Mouse (Mus musculus) liver, adult 2 months (tissue): ENCODE data around the gene Spata21. TPM values are rescaled to one million over a fixed set of nuclear protein-coding genes. Genes with fewer than 3 reads are reported as not detected.

Experiments
- DNase-seq: peaks from one replicate; pipeline ENCODE4 v3.0.0-alpha.2; 2011; ENCODE audit warnings: low read depth, low spot score; ENCODE audit errors: extremely low read depth
- H3K27ac ChIP-seq: fragments of 200-500 bp; replicated peaks from 2 replicates; pipeline ENCODE4 v1.5.1; 2012; ENCODE audit warnings: low read depth, mild to moderate bottlenecking, control low read depth, inconsistent platforms, low read length; ENCODE audit not compliant: insufficient read depth
- H3K27me3 ChIP-seq: fragments of 200-500 bp; 2 replicates; pipeline ENCODE4 v1.6.1; 2012; ENCODE audit warnings: mild to moderate bottlenecking, moderate library complexity, low read length, inconsistent platforms; ENCODE audit not compliant: control insufficient read depth, insufficient read depth
- H3K36me3 ChIP-seq: fragments of 200-500 bp; 2 replicates; pipeline ENCODE4 v1.6.1; 2012; ENCODE audit warnings: low read length, inconsistent platforms; ENCODE audit not compliant: control insufficient read depth, insufficient read depth
- H3K4me1 ChIP-seq: fragments of 200-500 bp; 2 replicates; pipeline ENCODE4 v1.6.1; 2011; ENCODE audit warnings: low read length; ENCODE audit not compliant: control insufficient read depth, insufficient read depth
- H3K4me3 ChIP-seq: fragments of 200-500 bp; 2 replicates; pipeline ENCODE4 v1.5.1; 2011; ENCODE audit warnings: low read depth, mild to moderate bottlenecking, control low read depth, low read length, moderate library complexity; ENCODE audit not compliant: insufficient read depth
- H3K79me2 ChIP-seq: fragments of 200-500 bp; 2 replicates; pipeline ENCODE4 v1.6.1; 2012; ENCODE audit warnings: inconsistent platforms, mild to moderate bottlenecking, low read length, moderate library complexity; ENCODE audit not compliant: control insufficient read depth, insufficient read depth
- H3K9ac ChIP-seq: fragments of 200-500 bp; 2 replicates; pipeline ENCODE4 v1.6.1; 2012; ENCODE audit warnings: low read depth, mild to moderate bottlenecking, control low read depth, inconsistent platforms, low read length
- CTCF ChIP-seq: fragments of 200-500 bp; IDR thresholded peaks from 2 replicates; pipeline ENCODE4 v1.5.1; 2011; ENCODE audit warnings: low read depth, low read length, control low read depth
- POLR2A ChIP-seq: fragments of 200-500 bp; IDR thresholded peaks from 2 replicates; pipeline ENCODE4 v1.6.1; 2011; ENCODE audit warnings: low read length, control low read depth; ENCODE audit not compliant: insufficient read depth; ENCODE audit errors: extremely low read depth
- WGBS: fragments of 180-500 bp; shearing (Covaris S2); methylation state at CpG from one replicate; pipeline ENCODE4 v1.1.7; 2018; 5-methylcytosine and 5-hydroxymethylcytosine counted together
- polyA plus RNA-seq: library from polyadenylated mRNA; depleted of rRNA; stranded (reverse); fragments of >200 nt; gene quantifications from 2 replicates; pipeline ENCODE4 v1.2.3, GENCODE M21; 2012
- total RNA-seq: library from RNA; depleted of rRNA; stranded (reverse); fragments of >200 nt; gene quantifications from 2 replicates; pipeline ENCODE4 v1.2.3, GENCODE M21; 2014

The Spata21 gene
- total and polyA plus RNA-seq, 2 experiments = not detected

- TF ChIP-seq POLR2A (peak; percentile 86), CTCF (peak; percentile 72)
- Histone ChIP-seq H3K79me2 (peaks cover 16% of the 10 kb centered on the region), H3K36me3 (no peaks in the 10 kb centered on the region), H3K4me1 (peaks cover 9% of the 10 kb centered on the region), H3K27me3 (no peaks in the 10 kb centered on the region), H3K27ac (peak within 1 kb of the TSS; percentile 51; the same call in 1 of the 2 replicates), H3K4me3 (peak within 1 kb of the TSS; percentile 96), H3K9ac (peak within 1 kb of the TSS; percentile 88)
- DNase-seq = peak; percentile 79
- under 1% methylated on average over 67 of the region's 67 CpGs for WGBS
Observed at GRCm38 (mm10) chr4:141077681-141078509, 10.2 kb upstream of the Spata21 start, which contains the start of gene Necap2. Gene Necap2, minus strand, starts transcription at chr4:141078357.

GRCm38 (mm10) chr4:141078510-141079137, 9.5 kb upstream of the Spata21 start:
- Histone ChIP-seq H3K4me3 (no peak overlapping the region), H3K4me1 (peaks cover 9% of the 10 kb centered on the region), H3K79me2 (peaks cover 16% of the 10 kb centered on the region), H3K9ac (no peak overlapping the region), H3K27me3 (no peaks in the 10 kb centered on the region), H3K27ac (no peak overlapping the region), H3K36me3 (no peaks in the 10 kb centered on the region)
- TF ChIP-seq CTCF (no peak), POLR2A (no peak)
- WGBS = 71% methylated on average over 18 of the region's 18 CpGs
- no peak for DNase-seq

DNA sequence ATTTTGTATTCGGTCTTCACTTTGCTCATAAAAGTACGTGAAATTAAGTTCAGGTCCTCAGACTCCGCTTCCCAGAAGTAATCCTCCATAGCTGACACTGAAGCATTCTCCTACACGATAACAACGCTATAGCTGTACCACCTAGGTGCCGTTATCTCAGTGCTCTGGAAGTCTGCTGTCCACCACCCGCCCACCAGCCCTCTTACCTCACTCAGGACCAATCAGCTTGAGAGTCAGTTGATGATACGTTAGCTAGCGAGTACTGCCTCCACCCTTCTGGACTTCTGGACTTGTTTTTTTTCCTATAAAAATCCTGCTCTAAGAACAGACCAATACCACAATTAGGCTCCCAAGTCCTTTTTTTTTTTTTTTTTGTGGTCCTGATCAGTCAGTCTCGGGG, 1.3 kb upstream of the Spata21 start:
- no peak overlapping the region for H3K27ac ChIP-seq
- no peak overlapping the region for H3K4me3 ChIP-seq
- no peaks in the 10 kb centered on the region for H3K27me3 ChIP-seq
- WGBS = 71% methylated on average over 10 of the region's 10 CpGs
- no peaks in the 10 kb centered on the region for H3K4me1 ChIP-seq
- no peaks in the 10 kb centered on the region for H3K36me3 ChIP-seq
- no peaks in the 10 kb centered on the region for H3K79me2 ChIP-seq
- no peak for TF ChIP-seq CTCF
- no peak for TF ChIP-seq POLR2A
- DNase-seq = no peak
- H3K9ac ChIP-seq = no peak overlapping the region

DNA sequence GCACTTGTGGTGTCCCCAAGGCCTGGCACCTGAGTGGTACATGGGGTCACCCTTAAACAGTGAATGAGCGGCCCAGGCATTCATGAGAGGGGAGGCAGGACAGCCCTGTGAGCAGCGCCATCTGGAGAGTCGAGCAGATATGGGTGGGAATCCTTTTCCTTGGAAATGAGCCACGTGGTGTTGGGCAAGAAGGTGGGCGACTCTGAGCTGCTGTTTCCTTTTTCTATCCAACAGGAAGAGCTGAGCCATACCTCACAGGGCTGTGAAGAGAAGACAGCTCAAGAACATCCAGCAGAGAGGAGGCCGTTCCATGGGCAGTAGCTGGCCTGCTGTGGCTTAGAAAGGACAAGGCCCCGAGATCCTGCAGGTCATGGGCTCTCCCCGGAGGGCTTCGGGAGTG, 581 bp downstream of the Spata21 start:
- Histone ChIP-seq H3K9ac (no peak overlapping the region), H3K27ac (no peak overlapping the region), H3K27me3 (no peaks in the 10 kb centered on the region), H3K4me3 (no peak overlapping the region), H3K4me1 (no peaks in the 10 kb centered on the region), H3K79me2 (no peaks in the 10 kb centered on the region), H3K36me3 (no peaks in the 10 kb centered on the region)
- 69% methylated on average over 9 of the region's 9 CpGs for WGBS
- TF ChIP-seq CTCF (no peak), POLR2A (no peak)
- no peak for DNase-seq

DNA sequence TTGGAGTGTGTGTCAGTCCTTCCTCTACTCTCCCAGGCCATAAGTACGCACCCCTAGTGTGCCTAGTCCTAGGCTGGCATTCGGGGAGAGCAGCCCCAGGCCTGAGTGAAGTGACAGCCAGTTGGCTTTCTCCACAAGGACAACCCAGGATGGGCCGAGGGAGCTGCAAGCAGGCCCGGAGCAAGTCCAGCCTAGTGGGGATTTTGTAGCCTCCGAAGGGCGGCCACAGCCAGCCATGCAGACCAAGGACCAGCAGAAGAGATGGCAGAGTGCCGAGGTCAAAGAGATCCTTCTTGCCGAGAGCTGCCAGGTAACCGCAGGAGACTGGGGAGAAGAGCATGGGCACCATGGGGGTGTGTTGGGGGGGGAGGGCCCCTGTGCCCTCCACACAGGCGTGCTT, 6.9 kb downstream of the Spata21 start:
- H3K4me1 ChIP-seq = no peaks in the 10 kb centered on the region
- 91% methylated on average over 10 of the region's 10 CpGs for WGBS
- H3K79me2 ChIP-seq = no peaks in the 10 kb centered on the region
- no peaks in the 10 kb centered on the region for H3K36me3 ChIP-seq
- no peak overlapping the region for H3K4me3 ChIP-seq
- TF ChIP-seq POLR2A = no peak
- TF ChIP-seq CTCF = no peak
- no peak overlapping the region for H3K9ac ChIP-seq
- no peak for DNase-seq
- H3K27ac ChIP-seq = no peak overlapping the region
- no peaks in the 10 kb centered on the region for H3K27me3 ChIP-seq
